Mouse (Mus musculus) layer of hippocampus, adult 11-12 months (tissue): ENCODE measurements at regions not wholly inside any gene's neighbourhood (a gene's known extent, or its start where the extent isn't known, plus 50 kb on each side); places are given as distances from the start of the nearest gene placed in this dataset.

Source experiments
- DNase-seq: peaks from one replicate; pipeline ENCODE4 v3.0.0; 2022; ENCODE audit warnings: low spot score

DNA sequence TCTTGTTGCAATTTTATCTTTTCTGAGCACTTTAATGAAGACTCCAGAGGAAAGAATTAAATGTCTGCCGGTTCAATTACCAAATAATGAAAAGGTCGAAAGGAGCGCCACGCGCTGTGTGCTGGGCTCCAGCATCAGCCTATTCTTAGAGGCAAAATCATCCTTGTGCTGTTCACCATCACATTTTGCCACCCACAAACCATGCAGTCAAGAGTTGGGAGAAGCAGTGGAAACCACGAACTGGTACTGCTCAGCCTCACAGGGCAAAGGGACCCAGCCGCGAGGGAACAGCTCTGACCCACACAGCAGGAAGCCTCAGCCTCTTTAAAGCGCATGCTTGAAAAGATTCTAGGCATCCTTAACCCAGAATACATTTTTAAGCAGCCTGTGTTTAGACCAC lies 134.0 kb upstream of the Pum3 start:
- no peak for DNase-seq

DNA sequence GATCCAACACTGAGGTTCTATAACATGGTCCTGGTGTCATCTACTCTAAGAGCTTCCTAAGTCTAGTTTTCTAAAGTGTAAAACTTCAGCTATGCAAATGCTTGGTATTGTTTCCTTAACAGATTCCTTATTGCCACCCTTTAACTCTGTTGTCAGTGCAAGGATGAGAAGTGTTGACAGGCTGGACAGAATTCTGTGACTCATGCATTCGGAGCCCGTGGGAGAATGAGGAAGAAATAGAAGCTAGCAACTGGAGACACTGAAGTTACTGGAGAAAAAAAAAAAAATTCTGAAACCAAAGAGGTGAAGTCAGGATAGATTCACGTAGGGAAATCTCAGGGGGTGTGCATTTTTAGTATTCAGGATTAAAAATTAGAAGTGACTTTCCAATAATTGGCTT lies 128.6 kb upstream of the Pum3 start:
- DNase-seq, result no peak

DNA sequence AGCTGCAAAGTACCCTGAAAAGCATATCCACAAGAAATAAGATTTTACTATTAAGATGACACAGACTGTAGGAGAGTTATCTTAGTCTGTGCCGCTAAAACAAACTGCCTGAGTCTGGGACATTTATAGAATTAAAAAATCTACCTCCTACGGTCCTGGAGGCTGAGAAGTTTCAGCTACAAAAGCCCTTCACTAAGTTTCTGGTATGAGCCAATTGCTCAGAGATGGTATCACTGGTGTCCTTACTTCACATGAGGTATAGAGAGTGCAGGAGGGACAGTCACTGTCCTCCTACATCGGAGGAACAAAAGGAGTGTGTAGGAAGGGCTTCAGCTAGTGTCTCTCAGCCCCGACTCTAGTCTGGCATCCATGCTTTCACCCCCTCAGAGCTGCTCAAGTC lies 127.1 kb upstream of the Pum3 start:
- no peak for DNase-seq

DNA sequence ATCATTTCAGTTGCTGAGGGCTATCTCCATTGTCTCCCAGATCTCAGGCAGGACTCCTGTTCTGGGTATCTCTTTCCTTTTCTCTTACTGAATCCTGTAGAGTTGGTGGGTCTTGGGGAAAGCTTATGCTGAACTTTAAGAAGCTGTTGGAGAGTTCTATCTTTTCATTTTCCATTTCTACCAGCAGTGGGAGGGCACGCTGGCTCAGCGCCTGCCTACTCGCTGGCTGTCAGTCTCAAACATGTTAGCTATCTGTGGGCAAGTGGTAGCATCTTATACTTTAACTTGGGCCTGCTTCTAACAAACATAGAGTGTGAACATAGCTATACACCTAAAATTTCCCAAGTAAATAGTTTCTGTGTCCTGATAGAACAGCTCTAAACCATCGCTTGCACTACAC lies 125.2 kb upstream of the Pum3 start:
- no peak for DNase-seq

DNA sequence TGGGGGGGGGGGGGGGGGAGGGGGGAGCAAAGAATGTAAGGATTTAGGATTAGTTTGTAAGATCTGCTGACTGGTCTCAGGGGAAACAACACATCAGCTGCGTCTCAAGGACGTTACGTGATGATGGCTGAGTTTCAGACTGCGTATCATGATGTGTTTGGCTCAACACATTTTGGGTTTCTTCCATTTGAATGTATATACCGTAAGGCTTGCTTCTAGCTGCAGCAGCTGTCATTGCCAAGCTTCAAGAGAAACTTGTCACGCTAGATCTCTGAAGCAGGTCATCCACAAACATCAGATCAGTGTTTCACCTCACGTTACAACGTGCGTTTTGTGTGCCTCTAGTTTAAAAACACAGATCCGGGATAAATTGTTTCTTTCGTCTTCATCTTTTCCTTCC lies 123.6 kb upstream of the Pum3 start:
- no peak for DNase-seq

DNA sequence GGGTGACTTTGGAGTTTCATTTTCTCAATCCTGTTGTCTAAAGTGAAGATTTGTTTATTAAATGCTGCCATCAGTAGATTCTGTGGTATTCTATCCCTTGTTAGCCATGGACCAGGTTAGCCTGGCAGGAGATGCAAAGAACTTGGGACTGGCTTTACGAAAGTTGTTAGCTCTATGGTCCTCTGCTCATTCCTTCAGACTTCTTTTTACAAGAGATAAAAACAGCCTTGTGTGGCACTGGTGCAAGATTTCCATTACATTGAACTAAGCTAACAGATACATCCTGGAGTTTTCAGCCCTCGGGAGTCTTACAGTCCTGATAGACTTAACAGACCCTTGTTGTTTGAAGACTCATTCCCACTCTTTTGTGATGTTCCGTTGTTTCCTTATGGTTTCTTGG lies 108.1 kb upstream of the Pum3 start:
- no peak for DNase-seq

DNA sequence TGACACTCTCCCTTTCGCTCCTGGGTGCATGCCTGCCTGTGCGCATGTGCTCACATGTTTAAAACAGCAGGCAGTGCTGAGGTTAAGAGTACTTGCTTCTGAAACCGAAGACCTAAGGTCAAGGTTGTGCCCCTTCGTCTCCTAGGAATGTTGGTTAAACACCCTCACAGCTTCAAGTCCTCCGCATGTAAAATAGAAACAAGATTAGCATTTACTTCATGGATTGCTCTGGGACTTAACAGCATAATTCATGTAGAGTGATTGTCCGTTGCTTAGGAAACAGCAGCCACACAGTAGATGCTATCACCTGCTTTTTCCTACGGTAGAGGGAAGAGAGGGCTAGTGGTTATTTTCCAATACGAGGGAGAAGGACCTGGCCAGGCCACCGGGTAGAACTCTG lies 107.4 kb upstream of the Pum3 start:
- no peak for DNase-seq

DNA sequence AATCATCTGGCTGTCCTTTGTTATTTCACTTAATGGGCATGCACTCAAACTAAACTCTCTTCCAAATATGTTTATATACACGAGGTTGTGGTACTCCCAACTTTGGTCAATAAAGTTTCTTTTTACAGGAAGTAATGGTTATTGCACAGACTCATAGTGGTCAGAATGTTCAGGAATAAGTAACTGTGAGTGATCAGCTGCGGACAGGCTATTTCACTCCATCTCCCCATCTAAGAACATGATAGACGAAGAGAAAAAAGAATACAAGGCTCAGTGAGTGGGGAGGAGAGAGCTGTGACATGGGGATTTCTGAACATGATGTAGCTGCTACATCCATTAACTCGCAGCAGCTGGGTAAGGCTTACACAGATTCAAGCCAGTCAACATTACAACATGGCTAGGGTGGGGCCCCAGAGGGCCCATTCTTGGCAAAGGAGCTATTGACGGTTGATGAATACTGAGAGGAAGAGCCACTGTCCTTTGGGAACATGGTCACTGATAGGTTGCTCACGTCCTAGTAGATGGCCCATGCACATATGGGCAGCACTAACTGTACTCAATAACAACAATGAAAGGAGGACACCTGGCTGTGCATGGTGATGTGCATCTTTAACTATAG lies 98.4 kb upstream of the Pum3 start:
- no peak for DNase-seq

DNA sequence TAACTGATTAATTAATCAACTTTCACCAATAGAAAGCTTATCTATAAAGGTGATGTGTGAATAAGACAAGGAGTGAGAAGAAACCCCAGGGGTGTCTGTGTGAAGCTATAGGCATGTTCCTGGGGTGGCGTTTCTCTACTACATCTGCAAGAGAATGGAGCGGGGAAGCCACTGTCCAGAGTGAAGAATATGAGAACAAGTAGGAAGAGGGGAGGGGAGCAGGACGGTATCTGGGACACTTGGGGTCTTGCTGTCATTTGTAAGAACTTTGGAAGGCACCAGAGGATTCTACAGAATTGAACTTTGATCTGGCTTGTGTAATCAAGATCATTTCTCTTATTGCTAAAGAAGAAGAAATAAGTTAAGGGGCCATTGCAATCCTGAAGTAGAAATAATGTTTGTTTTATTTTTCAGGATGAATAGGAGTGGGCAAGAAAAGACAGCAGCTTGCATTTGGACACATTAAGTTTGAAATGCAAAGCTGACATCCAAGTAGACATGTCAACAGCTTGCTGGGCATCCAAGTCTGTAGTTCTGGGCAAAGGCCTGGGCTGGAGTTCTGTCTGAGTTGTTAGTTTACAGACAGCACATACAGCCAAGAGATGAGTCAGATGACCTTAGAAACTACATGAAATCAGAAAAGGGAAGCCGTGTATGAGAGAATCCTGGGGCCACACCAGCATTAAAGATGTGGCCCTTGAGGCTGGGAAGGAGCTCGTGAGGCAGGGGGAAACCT lies 89.9 kb upstream of the Pum3 start:
- DNase-seq, result no peak

DNA sequence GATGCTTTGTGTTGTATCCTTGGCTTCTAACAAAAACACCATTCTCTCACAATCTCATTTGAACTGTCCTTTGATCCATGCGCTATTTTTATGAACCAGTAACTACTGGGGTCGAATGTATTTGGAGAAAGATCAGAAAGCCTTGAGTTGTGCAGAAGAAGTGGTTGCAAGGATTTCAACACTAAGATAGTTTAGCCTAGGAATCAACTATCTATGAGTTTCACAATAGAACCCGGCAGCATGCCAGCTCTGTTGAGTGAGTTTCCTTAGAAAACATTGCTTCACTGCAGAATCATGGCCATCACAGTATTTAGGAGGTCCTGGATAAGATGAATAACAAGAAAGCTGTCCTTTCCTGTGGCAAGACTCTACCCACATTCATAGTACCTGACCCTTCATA lies 84.6 kb upstream of the Pum3 start:
- DNase-seq, result no peak

DNA sequence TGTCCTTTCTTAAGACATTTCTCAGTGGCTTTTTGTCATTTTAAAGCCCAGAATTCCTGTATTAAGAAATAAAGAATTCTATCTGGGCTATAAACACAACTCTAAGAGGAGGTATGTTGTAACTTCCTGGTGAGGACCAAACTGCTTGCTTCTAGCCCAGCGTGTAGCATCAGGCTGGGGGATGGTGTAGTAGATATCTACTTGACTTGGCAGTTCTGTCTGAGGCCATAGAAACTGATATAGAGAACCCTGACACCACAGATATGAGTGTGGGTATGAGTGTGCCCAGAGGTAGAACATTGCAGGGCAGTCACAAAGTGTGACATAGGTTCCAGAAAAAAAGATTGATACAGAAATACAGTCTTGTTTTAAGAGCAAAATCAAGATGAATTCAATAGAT lies 83.9 kb upstream of the Pum3 start:
- no peak for DNase-seq

DNA sequence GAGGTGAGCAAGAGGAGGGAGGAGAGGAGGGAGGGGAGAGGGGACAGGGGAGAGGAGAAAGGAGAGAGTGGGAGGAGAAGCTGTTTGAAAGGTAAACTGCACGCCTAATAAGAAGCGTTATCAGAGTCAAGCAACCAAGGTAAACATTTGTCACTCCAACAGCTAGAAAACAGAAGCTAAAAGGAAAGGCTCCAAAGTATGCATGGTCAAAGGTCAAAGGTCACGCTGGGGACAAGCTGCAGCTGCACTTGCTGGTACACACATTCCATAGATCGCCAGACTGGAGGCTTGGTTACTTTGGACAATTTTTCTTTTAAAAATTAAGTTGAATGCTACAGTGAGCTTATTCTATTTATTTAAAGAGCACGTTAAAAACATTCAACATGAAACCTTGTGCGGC lies 81.7 kb upstream of the Pum3 start:
- no peak for DNase-seq

DNA sequence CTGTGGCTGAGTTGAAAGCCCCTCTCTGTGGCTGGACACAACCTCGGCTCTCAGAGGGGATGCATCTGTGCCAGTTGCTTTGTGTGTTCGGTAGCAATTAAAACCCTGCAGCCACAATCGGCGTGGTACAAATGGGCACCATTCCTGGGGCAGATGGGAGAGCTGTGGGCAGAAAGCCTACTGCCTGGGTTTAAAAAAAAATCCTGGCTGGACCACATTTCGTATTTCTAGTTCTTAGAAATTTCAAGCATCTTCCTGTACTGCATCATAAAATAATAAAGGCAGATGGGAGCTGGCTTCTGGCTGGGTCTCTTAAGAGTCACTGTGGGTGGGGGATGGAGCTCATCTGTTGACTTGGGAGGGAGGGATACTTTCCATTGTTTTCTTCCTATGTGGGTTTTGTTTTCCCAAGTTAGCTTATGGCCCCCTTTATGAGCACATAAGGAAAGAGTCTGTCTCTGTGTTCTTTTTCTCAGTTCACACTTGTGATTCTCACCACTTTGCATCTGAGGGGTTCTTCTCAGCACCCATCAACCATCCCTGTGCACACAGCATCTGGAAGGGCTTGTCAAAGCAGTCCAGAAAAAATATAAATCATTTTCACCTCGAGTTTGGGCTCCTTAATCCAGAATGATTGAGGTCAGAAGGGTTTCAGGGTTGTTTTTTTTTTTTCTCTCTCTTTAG lies 80.5 kb upstream of the Pum3 start:
- peak; percentile 69 for DNase-seq

DNA sequence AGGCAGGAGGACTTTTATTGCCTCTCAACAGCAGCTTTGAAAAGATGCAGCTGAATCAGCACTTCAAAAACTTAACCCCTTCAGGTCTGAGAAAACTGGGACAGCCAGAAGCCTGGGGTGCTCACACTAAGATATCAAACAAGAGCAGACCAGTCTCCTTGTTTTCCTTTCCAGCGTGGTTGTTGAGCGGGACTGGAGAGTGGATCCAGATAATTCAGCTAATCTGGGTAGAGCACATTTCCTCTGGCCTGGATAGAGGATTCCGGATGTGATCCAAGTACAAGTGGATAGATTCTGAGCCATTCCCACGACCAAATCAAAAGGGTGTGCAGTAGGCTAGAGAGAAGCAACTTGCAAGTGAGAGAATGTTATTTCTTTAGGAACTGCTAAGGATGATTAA lies 68.7 kb upstream of the Pum3 start:
- no peak for DNase-seq

DNA sequence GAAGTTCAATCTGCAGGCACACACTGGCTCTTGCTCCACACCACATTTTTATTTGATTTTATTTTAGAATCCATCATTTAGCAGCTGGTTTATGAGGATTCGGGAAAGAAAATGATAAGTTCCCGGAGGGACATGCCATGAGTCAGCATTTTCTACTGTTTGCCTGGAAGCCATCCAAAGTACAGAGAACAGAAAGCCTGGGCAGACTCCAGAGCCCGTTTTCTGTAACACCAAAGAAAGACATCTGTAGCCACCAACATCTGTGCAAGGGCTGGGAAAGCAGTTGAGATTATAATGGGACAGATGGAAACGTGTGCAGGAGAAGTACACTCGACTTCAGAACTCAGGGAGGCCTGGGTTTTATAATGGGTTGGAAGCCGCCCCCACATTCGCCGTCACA lies 62.8 kb upstream of the Pum3 start:
- DNase-seq, result peak; percentile 20

DNA sequence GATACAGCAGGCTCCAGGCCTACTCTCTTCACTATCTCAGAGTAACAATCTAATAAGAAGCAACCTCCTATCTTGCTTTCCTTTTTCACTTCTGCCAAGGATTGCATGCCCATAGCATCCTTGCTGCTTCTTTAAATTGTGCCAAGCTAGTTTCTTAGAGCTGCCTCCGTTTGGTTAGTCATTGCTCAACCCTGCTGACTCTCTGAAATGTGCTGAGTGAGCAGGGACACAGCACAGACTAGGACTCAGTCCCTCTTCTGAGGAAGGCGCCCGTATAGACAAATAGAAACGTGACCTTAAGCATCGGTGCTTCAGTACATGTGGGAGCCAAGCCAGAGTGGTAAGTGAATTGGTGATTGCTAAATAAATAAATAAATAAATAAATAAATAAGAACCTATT lies 62.2 kb upstream of the Pum3 start:
- no peak for DNase-seq

DNA sequence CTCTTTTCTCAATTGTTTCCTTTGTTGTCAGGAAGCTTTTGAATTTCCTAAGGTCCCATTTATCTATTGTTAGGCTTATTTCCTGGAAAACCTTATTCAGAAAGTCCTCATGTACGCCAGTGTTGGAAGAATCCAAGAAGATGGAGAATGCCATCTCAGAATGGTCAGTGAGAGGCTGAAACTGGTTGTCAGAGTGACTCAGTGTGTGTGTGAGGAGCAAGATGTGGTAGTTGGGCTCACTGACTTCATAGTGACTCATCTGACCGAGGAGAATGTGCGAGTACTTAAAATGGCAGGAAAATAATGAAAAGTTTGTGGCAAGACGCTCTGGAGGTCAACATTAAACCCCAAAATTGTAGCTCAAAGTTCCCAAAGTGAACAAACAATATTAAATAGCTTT lies 59.4 kb upstream of the Pum3 start:
- no peak for DNase-seq
